Comparison of ENCODE assay signal across 8 mouse cellular contexts in genomic region chr9:43879969-43880396, GRCm38 (mm10).
DNase-seq lines count a peak whose midpoint lies in the region; ATAC-seq and TF ChIP-seq lines count a peak whose summit lies in the region.

No protein-coding gene starts in this region.

- WGBS in forebrain, embryonic 14.5 days = 0% methylated on average over 26 of the region's 26 CpGs
- under 1% methylated on average over 26 of the region's 26 CpGs for WGBS in midbrain, embryonic 15.5 days
- under 1% methylated on average over 26 of the region's 26 CpGs for WGBS in lung, adult 2 months

- ATAC-seq in forebrain, embryonic 14.5 days = peak; percentile 82
- ATAC-seq in midbrain, embryonic 15.5 days (replicated peaks) = peak; percentile 68
- no peak for ATAC-seq in activated CD4-positive, CD25-positive, alpha-beta regulatory T cell, adult 4 months

- H3K36me3 ChIP-seq in forebrain, embryonic 14.5 days (ENCODE audit: control insufficient read depth, insufficient read depth, low read length) = no peaks in the 10 kb centered on the region
- H3K36me3 ChIP-seq in midbrain, embryonic 15.5 days (replicated peaks) = no peaks in the 10 kb centered on the region

- H3K9me3 ChIP-seq in forebrain, embryonic 14.5 days (replicated peaks; ENCODE audit: control insufficient read depth, low read length) = no peaks in the 10 kb centered on the region
- no peaks in the 10 kb centered on the region for H3K9me3 ChIP-seq in midbrain, embryonic 15.5 days

- peak; percentile 5 for DNase-seq in cerebellum, adult 8-10 months
- no peak for DNase-seq in cerebellum, adult 11 months
- peak; percentile 76 for DNase-seq in ES-CJ7 (ENCODE audit: low read depth, low spot score)
- DNase-seq in forebrain, embryonic 14.5 days (ENCODE audit: low spot score) = peak; percentile 81
- peak; percentile 88 for DNase-seq in layer of hippocampus, adult 9-11 months
- no peak for DNase-seq in lung, adult 2 months

- no peak for TF ChIP-seq CTCF in lung, adult 2 months (IDR thresholded peaks at IDR 0.05; ENCODE audit: insufficient read depth, low read length)

- H3K27me3 ChIP-seq in forebrain, embryonic 14.5 days (replicated peaks; ENCODE audit: control insufficient read depth, insufficient read depth, low read length) = peaks cover 9% of the 10 kb centered on the region; the same call in 1 of the 2 replicates
- peaks cover 27% of the 10 kb centered on the region for H3K27me3 ChIP-seq in midbrain, embryonic 15.5 days (replicated peaks)

- peak overlapping the region; percentile 31 for H3K4me3 ChIP-seq in forebrain, embryonic 14.5 days (ENCODE audit: low read depth, low read length)
- peak overlapping the region; percentile 37 for H3K4me3 ChIP-seq in midbrain, embryonic 15.5 days
- no peak overlapping the region for H3K4me3 ChIP-seq in lung, adult 2 months (replicated peaks; ENCODE audit: extremely low read depth, low read depth, low read length)

- TF ChIP-seq POLR2A in lung, adult 2 months (IDR thresholded peaks at IDR 0.05; ENCODE audit: borderline replicate concordance, extremely low read depth, low read depth, low read length) = no peak

- no peak overlapping the region; the same call in 1 of the 2 replicates for H3K27ac ChIP-seq in forebrain, embryonic 14.5 days (ENCODE audit: low read depth, low read length)
- H3K27ac ChIP-seq in midbrain, embryonic 15.5 days = peak overlapping the region; percentile 36; the same call in 1 of the 2 replicates

- peak overlapping the region; percentile 51 for H3K9ac ChIP-seq in forebrain, embryonic 14.5 days (ENCODE audit: low read length)
- peak overlapping the region; percentile 35; the same call in 1 of the 2 replicates for H3K9ac ChIP-seq in midbrain, embryonic 15.5 days

- peaks cover 12% of the 10 kb centered on the region for H3K4me1 ChIP-seq in forebrain, embryonic 14.5 days (ENCODE audit: control insufficient read depth, insufficient read depth, low read length)
- H3K4me1 ChIP-seq in midbrain, embryonic 15.5 days = peaks cover 19% of the 10 kb centered on the region
- H3K4me1 ChIP-seq in lung, adult 2 months (ENCODE audit: control insufficient read depth, insufficient read depth, low read length) = no peaks in the 10 kb centered on the region

- H3K4me2 ChIP-seq in forebrain, embryonic 14.5 days (ENCODE audit: low read length) = peak overlapping the region; percentile 59
- peak overlapping the region; percentile 69 for H3K4me2 ChIP-seq in midbrain, embryonic 15.5 days

Comparison
In these comparisons a context has a peak if more than half of its experiments do, and no peak if none do; other contexts are left out.
1. DNase-seq: peak in cerebellum, adult 8-10 months (single experiment), ES-CJ7 (single experiment), forebrain, embryonic 14.5 days (single experiment) and layer of hippocampus, adult 9-11 months (single experiment); none in cerebellum, adult 11 months (single experiment) and lung, adult 2 months (single experiment).